Comparison of ENCODE assay signal across 9 mouse cellular contexts in genomic region chr4:141101855-141102254, GRCm38 (mm10). TPM values are rescaled to one million over a fixed set of nuclear protein-coding genes. Genes with fewer than 3 reads are reported as not detected.
DNase-seq lines count a peak whose midpoint lies in the region; ATAC-seq and TF ChIP-seq lines count a peak whose summit lies in the region.
"Had no signal": no experiment of that assay in that cellular context is flagged by ENCODE, and none has a peak within 500 bp of the region (broad histone marks: within the 10 kb centered on the region; RNA-seq: fewer than 3 reads in every experiment).

No protein-coding gene starts in this region.

- H3K4me3 ChIP-seq in kidney, embryonic 15.5 days (replicated peaks): no peak overlapping the region
- H3K4me3 ChIP-seq in MEL (ENCODE audit: control insufficient read depth in 1 of 2, insufficient read depth in 1 of 2, low read depth in 2 of 2, low read length in 2 of 2): no peak overlapping the region
- H3K4me3 ChIP-seq: neural tube, embryonic 13.5 days had no signal

- H3K27me3 ChIP-seq in kidney, embryonic 15.5 days: no peaks in the 10 kb centered on the region
- no peaks in the 10 kb centered on the region for H3K27me3 ChIP-seq in MEL (ENCODE audit: control insufficient read depth in 1 of 2, insufficient read depth in 2 of 2, low read length in 2 of 2)
- H3K27me3 ChIP-seq: neural tube, embryonic 13.5 days had no signal

- peak; percentile 33 for TF ChIP-seq RAD21 in MEL (IDR thresholded peaks at IDR 0.05; ENCODE audit: low read depth, low read length)

- TF ChIP-seq POLR2A in MEL (IDR thresholded peaks at IDR 0.05; ENCODE audit: control insufficient read depth in 1 of 2, insufficient read depth in 1 of 2, low read depth in 1 of 2, low read length in 2 of 2, poor library complexity in 1 of 2): no peak

- TF ChIP-seq CTCF in MEL (IDR thresholded peaks at IDR 0.05 in 2 of 3, conservative IDR thresholded peaks at IDR 0.05 in 1 of 3; ENCODE audit: control insufficient read depth in 1 of 3, insufficient read depth in 1 of 3, low read depth in 2 of 3, low read length in 3 of 3, poor library complexity in 1 of 3, severe bottlenecking in 1 of 3): peak; percentile 55 to 93 (median 67)

- peaks cover 6% of the 10 kb centered on the region for H3K4me1 ChIP-seq in kidney, embryonic 15.5 days
- peaks cover 0 to 5% of the 10 kb centered on the region in 2 experiments; a peak in 1 of 4 replicates for H3K4me1 ChIP-seq in MEL (ENCODE audit: control insufficient read depth in 1 of 2, insufficient read depth in 2 of 2, low read length in 2 of 2)
- H3K4me1 ChIP-seq: neural tube, embryonic 13.5 days had no signal

- H3K27ac ChIP-seq in kidney, embryonic 15.5 days: no peak overlapping the region
- no peak overlapping the region for H3K27ac ChIP-seq in MEL (ENCODE audit: control insufficient read depth, low read depth, low read length)
- H3K27ac ChIP-seq: neural tube, embryonic 13.5 days had no signal

- WGBS in kidney, embryonic 15.5 days: 66% methylated on average over 6 of the region's 6 CpGs

- TF ChIP-seq EP300 in MEL (IDR thresholded peaks at IDR 0.05; ENCODE audit: low read depth in 1 of 2, low read length in 2 of 2): no peak

- no peak overlapping the region for H3K9ac ChIP-seq in kidney, embryonic 15.5 days
- H3K9ac ChIP-seq in MEL (ENCODE audit: control insufficient read depth, low read depth, low read length, poor library complexity, severe bottlenecking): no peak overlapping the region
- H3K9ac ChIP-seq: neural tube, embryonic 13.5 days had no signal

- H3K4me2 ChIP-seq in kidney, embryonic 15.5 days: no peak overlapping the region
- H3K4me2 ChIP-seq: neural tube, embryonic 13.5 days had no signal

- ATAC-seq in kidney, embryonic 15.5 days (replicated peaks; ENCODE audit: low FRiP score): no peak

- peak; percentile 44 for DNase-seq in kidney, adult 18-20 months
- DNase-seq in 416B (ENCODE audit: low read depth) (peak; percentile 56), MEL (ENCODE audit: low read depth, low spot score) (peak; percentile 73)
- peak; percentile 29 to 69 for DNase-seq in kidney, postnatal 36 days
- no peak for DNase-seq in layer of hippocampus, adult 18-20 months (ENCODE audit: low spot score in 2 of 2)
- DNase-seq in left cerebral cortex, postnatal 36 days (ENCODE audit: low spot score in 2 of 2): no peak
- DNase-seq in gastrocnemius, postnatal 36 days: no peak

- no peaks in the 10 kb centered on the region for H3K36me3 ChIP-seq in kidney, embryonic 15.5 days
- no peaks in the 10 kb centered on the region for H3K36me3 ChIP-seq in MEL (ENCODE audit: control insufficient read depth in 1 of 2, insufficient read depth in 2 of 2, low read length in 2 of 2)
- H3K36me3 ChIP-seq: neural tube, embryonic 13.5 days had no signal

- H3K9me3 ChIP-seq in kidney, embryonic 15.5 days (replicated peaks): no peaks in the 10 kb centered on the region
- no peaks in the 10 kb centered on the region for H3K9me3 ChIP-seq in MEL (replicated peaks; ENCODE audit: insufficient read depth, low read length)
- H3K9me3 ChIP-seq: neural tube, embryonic 13.5 days had no signal

- intact Hi-C loops in left cerebral cortex, postnatal 36 days (cut with DNase I): no loop called here
- intact Hi-C loops in gastrocnemius, postnatal 36 days (cut with DNase I): no loop called here

- no peaks in the 10 kb centered on the region for H3K79me2 ChIP-seq in MEL (ENCODE audit: control insufficient read depth, insufficient read depth, low read length, poor library complexity)

TF ChIP-seq in MEL, 35 proteins besides CTCF, POLR2A, EP300 and RAD21:
- 0 out of 2 replicates have a peak, but pooled peaks have one; percentile 22 for TF ChIP-seq MYC (IDR thresholded peaks at IDR 0.05; ENCODE audit: low read depth, low read length)
- peak; percentile 50; the same call in 1 of the 2 replicates for TF ChIP-seq ELF1 (IDR thresholded peaks at IDR 0.05; ENCODE audit: low read depth, low read length)
- TF ChIP-seq SMC3 (IDR thresholded peaks at IDR 0.05; ENCODE audit: low read depth, low read length): peak; percentile 46
- no peak for TF ChIP-seq MXI1 (IDR thresholded peaks at IDR 0.05; ENCODE audit: low read depth, low read length)
- TF ChIP-seq SIN3A (IDR thresholded peaks at IDR 0.05; ENCODE audit: low read length): peak; percentile 31; the same call in 1 of the 2 replicates
TF ChIP-seq in MEL: peak in this region for 4.

RNA-seq across cellular contexts. Expression of gene Spata21, which starts 13.7 kb away (rescaled TPM):
- 0.50 and 0.64 TPM in 2 replicates for polyA plus RNA-seq in kidney, embryonic 15.5 days (2015; fragmentation: Nextera tagmentation; extraction: Ambion mirVana)
- total RNA-seq in MEL (2012; rRNA removed): not detected in 2 replicates
- polyA plus RNA-seq in MEL (2012; ENCODE audit: insufficient read depth in 1 of 2, insufficient read length in 2 of 2, low read depth in 1 of 2, low replicate concordance in 2 of 2, missing spikeins in 1 of 2): not detected
- total RNA-seq in layer of hippocampus, adult 18-20 months (2021): under 1 TPM in 1 of 2 experiments, not detected in 1; 0.35 TPM
- under 1 TPM; 0.43 to 0.79 TPM for total RNA-seq in left cerebral cortex, postnatal 36 days (2021)
- not detected for total RNA-seq in gastrocnemius, postnatal 36 days (2021)
- polyA plus RNA-seq: neural tube, embryonic 13.5 days had no signal

RNA-seq across cellular contexts. Expression of gene Necap2, which starts 23.7 kb away (rescaled TPM):
- 80.0 and 89.4 TPM in 2 replicates for polyA plus RNA-seq in kidney, embryonic 15.5 days (2015; fragmentation: Nextera tagmentation; extraction: Ambion mirVana)
- total RNA-seq in MEL (2012; rRNA removed): 45.1 and 57.4 TPM in 2 replicates
- polyA plus RNA-seq in MEL (2012; ENCODE audit: insufficient read depth in 1 of 2, insufficient read length in 2 of 2, low read depth in 1 of 2, low replicate concordance in 2 of 2, missing spikeins in 1 of 2): 10 to 100 TPM in 1 of 2 experiments, not detected in 1; 75.6 TPM
- 10 to 100 TPM; 36.6 to 42.8 TPM for total RNA-seq in layer of hippocampus, adult 18-20 months (2021)
- total RNA-seq in left cerebral cortex, postnatal 36 days (2021): 10 to 100 TPM; 38.2 to 42.4 TPM
- total RNA-seq in gastrocnemius, postnatal 36 days (2021): 10 to 100 TPM; 13.3 to 15.3 TPM

RNA-seq across cellular contexts. Expression of gene Szrd1, which starts 37.7 kb away (rescaled TPM):
- 49.6 and 50.4 TPM in 2 replicates for polyA plus RNA-seq in kidney, embryonic 15.5 days (2015; fragmentation: Nextera tagmentation; extraction: Ambion mirVana)
- 63.0 and 64.4 TPM in 2 replicates for total RNA-seq in MEL (2012; rRNA removed)
- polyA plus RNA-seq in MEL (2012; ENCODE audit: insufficient read depth in 1 of 2, insufficient read length in 2 of 2, low read depth in 1 of 2, low replicate concordance in 2 of 2, missing spikeins in 1 of 2): 100 to 1,000 TPM in 1 of 2 experiments, not detected in 1; 137 TPM
- total RNA-seq in layer of hippocampus, adult 18-20 months (2021): 10 to 100 TPM; 58.5 to 61.0 TPM
- total RNA-seq in left cerebral cortex, postnatal 36 days (2021): 10 to 100 TPM; 48.2 to 48.8 TPM
- 100 to 1,000 TPM; 141 to 150 TPM for total RNA-seq in gastrocnemius, postnatal 36 days (2021)

RNA-seq across cellular contexts. Expression of gene Crocc, which starts 41.5 kb away (rescaled TPM):
- 8.5 and 9.5 TPM in 2 replicates for polyA plus RNA-seq in kidney, embryonic 15.5 days (2015; fragmentation: Nextera tagmentation; extraction: Ambion mirVana)
- total RNA-seq in MEL (2012; rRNA removed): 0.77 and 0.92 TPM in 2 replicates
- polyA plus RNA-seq in MEL (2012; ENCODE audit: insufficient read depth in 1 of 2, insufficient read length in 2 of 2, low read depth in 1 of 2, low replicate concordance in 2 of 2, missing spikeins in 1 of 2): 1 to 10 TPM in 1 of 2 experiments, not detected in 1; 3.6 TPM
- 10 to 100 TPM; 54.5 to 67.0 TPM for total RNA-seq in layer of hippocampus, adult 18-20 months (2021)
- 10 to 100 TPM; 40.3 to 73.7 TPM for total RNA-seq in left cerebral cortex, postnatal 36 days (2021)
- total RNA-seq in gastrocnemius, postnatal 36 days (2021): 1 to 10 TPM; 1.7 to 2.0 TPM

RNA-seq across cellular contexts. Expression of gene Fbxo42, which starts 45.9 kb away (rescaled TPM):
- polyA plus RNA-seq in kidney, embryonic 15.5 days (2015; fragmentation: Nextera tagmentation; extraction: Ambion mirVana): 22.4 and 23.0 TPM in 2 replicates
- total RNA-seq in MEL (2012; rRNA removed): 10.1 and 11.2 TPM in 2 replicates
- polyA plus RNA-seq in MEL (2012; ENCODE audit: insufficient read depth in 1 of 2, insufficient read length in 2 of 2, low read depth in 1 of 2, low replicate concordance in 2 of 2, missing spikeins in 1 of 2): 100 to 1,000 TPM in 1 of 2 experiments, 10 to 100 TPM in 1; 23.1 to 260 TPM
- 10 to 100 TPM; 23.2 to 24.4 TPM for total RNA-seq in layer of hippocampus, adult 18-20 months (2021)
- 10 to 100 TPM; 30.5 to 31.6 TPM for total RNA-seq in left cerebral cortex, postnatal 36 days (2021)
- total RNA-seq in gastrocnemius, postnatal 36 days (2021): 1 to 10 TPM; 8.8 to 9.8 TPM

Comparison
In these comparisons a context has a peak if more than half of its experiments do, and no peak if none do; other contexts are left out.
1. DNase-seq: peak in kidney, adult 18-20 months (single experiment), 416B (single experiment), MEL (single experiment) and kidney, postnatal 36 days (2 of 2); none in layer of hippocampus, adult 18-20 months (0 of 2), left cerebral cortex, postnatal 36 days (0 of 2) and gastrocnemius, postnatal 36 days (0 of 2).